Mouse (Mus musculus) liver, adult 2 months (tissue): Measurements from ENCODE around the gene Ptma.

ENCODE experiments used
- CTCF ChIP-seq: fragments of 200-500 bp; IDR thresholded peaks from 2 replicates; pipeline ENCODE4 v1.5.1; 2011; ENCODE audit warnings: low read depth, low read length, control low read depth
- POLR2A ChIP-seq: fragments of 200-500 bp; IDR thresholded peaks from 2 replicates; pipeline ENCODE4 v1.6.1; 2011; ENCODE audit warnings: low read length, control low read depth; ENCODE audit not compliant: insufficient read depth; ENCODE audit errors: extremely low read depth

DNA sequence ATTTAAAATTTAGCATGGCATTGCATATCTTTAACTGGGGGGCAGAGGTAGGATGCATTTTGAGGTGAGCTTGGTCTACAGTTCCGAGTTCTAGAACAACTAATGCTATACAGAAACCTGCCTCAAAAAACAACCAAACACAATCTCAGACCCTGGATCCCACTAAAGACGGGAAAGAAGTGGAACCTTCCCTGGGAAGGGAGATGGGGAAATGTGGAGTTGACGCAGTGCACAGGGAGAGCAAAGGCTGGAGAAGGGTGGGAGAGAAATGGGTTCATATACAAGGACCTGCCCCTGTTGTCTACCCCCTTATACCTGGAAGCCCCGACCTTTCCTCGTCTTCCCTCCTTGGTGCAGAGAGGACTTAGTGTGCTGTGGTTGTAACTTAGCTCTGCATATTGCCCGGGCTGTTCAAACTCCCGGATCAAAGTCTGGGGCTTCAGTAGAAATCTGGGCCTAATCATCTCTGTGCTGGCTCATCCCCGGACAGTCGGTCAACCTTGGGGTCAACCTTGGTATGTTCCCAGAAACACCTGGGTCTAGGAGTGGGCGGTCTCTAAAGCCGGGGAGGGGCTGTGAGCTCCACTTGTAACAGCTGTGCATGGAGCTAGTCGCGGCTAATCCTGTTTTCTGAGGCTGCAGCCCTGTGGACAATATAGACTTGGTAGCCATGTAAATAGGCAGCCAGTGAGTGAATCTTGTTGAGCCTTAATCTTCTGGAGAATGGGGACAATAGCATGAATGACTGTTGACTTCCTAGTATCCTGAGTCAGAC is 5.2 kb downstream of the Ptma start:
- TF ChIP-seq POLR2A (no peak), CTCF (no peak)
